Mouse (Mus musculus) kidney, postnatal 14 days (tissue): ENCODE measurements around the gene Mymx.

Source experiments
- DNase-seq: peaks from one replicate; pipeline ENCODE4 v3.0.0; 2022; ENCODE audit warnings: mixed read lengths

Gene Mymx

DNA sequence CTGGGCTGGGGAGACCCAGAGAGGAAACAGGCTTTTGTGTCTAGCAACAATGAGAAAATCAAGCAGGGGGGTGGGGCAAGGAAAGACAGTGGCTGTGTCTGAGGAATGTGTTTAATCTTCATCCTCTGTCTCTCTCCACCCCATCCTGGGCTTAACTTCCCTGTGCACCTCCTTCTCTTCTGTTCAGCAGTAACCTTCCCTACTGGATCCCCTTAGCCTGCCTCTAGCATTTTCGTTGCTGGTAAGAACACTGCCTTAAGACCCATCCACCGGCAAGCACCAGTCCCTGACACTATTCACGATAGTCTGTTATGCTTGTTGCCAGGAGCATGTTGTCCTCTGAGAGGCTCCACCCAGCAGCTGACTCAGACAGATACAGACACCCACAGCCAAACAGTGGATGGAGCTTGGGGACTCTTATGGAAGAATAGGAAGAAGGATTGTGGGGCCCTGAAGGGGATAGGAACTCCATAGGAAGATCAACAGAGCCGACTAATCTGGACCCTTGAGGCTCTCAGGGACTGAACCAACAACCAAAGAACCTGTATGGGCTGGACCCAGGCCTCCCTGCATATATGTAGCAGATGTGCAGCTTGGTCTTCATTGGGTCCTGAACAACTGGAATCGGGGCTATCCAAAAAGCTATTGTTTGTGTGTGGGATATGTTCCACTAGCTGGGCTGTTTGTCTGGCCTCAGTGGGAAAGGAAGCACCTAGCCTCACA, 8.4 kb upstream of the Mymx start:
- DNase-seq = peak; percentile 36

DNA sequence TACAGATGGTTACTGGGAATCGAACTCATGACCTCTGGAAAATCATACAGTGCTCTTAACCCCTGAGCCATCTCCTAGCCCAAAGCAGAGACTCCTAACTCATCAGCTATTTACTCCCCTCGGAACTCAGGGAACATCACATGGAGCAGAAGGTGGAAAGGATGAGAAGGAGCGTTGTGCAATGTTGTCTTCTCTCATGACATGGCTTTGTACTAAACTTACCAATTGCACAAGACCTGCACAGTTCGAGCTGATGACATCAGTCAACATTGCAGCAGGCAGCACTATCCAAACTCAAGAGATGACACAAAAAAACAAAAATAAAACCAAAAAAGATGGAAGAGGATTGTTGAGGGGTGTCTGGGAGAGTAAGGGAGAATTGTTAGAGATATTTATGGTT, 6.5 kb upstream of the Mymx start:
- DNase-seq = no peak

- no peak for DNase-seq
Observed at GRCm38 (mm10) chr17:45606992-45607879, 5.3 kb upstream of the Mymx start.

DNA sequence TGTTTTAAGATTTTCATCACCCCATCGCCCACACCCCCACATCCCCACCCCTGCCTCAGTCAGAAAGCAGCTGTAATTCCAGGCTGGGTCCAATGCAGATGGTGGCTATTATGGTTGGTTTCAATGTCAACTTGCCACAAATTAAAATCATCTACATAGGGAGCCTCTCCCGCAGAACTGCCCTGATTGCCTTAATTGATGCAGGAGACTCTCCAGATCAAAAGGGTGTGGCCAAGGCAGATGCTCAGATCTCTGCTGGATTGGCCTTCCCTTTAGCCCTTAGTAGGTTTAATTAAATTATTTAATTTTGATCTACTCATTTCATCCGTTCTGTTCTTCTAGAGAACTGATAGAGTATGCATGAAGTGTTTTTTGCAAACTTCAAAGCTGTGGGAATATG, 1.1 kb upstream of the Mymx start:
- DNase-seq = no peak

DNA sequence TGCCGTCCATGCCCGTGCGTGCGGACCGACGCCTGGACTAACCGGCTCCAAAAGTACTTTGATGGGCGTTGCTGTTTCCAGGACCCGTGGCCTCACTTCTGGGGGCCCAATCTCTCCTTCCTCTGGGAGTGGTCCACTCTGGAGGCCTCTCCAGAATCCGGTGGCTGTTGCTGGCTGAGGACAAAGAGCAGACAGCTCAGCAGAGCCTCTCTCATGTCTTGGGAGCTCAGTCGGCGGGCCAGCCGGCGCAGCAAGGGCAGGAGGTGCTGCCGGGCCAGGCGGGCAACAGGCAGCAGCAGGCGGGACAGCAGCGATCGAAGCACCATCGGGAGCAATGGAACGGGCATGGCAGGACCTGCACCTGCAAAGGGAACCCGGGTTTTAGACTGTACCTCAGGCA, 577 bp downstream of the Mymx start:
- DNase-seq = no peak

DNA sequence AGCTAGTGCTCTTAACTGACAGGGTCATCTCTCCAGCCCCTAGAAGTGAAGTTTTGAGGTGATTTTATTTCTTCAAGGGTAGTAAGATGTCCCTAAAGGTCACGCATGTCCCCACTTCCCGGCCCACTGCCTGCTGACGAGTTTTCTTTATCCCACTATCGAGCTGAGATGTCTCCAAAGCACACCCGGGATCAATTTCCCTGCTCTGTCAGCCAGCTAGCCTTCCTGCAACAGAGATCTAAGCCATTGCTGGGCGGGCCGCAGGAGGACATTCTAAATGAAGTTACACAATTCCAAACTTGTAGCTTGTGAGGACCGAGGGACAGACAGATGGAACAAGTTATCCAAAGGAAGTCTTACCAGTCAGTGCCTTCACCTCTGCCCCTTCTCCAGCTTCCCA, 1.6 kb downstream of the Mymx start:
- no peak for DNase-seq

DNA sequence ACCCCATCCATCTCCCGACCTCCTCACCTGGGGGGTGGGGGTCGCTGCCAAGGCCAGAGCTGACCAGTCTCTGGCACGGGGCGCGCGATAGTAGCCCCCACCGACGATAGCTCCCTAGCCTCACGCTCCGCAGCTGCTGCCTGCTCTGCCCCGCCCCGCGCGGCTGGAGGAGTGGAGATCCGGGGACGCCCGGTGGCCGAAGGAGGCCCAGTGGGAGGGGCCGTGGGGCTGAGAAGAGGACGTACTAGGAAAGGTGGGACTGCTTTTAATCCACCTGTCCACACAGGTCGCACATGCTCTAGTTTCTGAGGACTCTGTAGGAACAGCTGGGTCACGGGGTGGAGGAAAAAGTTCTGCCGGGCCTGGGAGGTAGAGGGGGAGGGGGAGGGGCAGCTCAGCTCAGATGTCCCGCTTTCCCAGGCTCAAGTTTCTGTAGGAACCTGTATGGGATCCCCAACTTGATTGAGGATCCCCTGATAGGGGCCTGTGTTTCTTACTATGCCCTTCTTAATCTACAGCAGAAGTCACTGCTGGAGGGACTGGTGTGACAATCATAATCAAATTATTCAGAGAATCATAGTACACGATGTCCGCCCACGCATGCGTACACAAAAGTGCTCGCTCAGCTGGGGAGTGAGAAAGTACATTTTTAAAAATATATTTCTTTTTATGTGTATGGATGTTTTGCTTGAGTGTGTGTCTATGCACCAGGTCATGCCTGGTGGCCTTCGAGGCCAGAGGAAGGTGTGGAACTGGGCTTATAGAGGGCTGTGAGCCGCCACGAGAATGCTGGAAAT, 2.3 kb downstream of the Mymx start, which contains the start of gene Slc29a1:
Gene Slc29a1 (minus strand): TSS at position 161 of the 797 bp plus-strand sequence.
- peak; percentile 84 for DNase-seq

- no peak for DNase-seq
Observed at GRCm38 (mm10) chr17:45598891-45599290, 3.0 kb downstream of the Mymx start.

DNA sequence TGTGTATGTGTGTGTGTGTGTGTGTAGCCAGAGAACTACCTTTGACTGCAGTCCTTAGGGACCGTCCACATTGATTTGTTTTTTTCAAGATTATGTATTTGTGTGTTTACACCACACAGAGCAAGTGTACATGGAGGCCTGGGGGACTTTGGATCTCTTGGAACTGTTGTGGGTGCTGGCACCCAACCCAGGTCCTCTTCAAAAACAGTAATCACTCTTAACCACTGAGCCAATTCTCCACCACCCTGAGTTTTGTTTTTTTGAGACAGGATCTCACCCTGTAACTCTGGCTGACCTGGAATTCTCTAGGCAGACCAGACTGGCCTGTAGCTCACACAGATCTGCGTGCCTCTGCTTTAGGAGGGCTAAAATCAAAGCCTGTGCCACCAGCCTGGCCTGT, 3.5 kb downstream of the Mymx start:
- DNase-seq = no peak

GRCm38 (mm10) chr17:45597787-45598186, 4.1 kb downstream of the Mymx start:
- DNase-seq = peak; percentile 45

GRCm38 (mm10) chr17:45596631-45597396, 5.1 kb downstream of the Mymx start:
- DNase-seq = peak; percentile 87

DNA sequence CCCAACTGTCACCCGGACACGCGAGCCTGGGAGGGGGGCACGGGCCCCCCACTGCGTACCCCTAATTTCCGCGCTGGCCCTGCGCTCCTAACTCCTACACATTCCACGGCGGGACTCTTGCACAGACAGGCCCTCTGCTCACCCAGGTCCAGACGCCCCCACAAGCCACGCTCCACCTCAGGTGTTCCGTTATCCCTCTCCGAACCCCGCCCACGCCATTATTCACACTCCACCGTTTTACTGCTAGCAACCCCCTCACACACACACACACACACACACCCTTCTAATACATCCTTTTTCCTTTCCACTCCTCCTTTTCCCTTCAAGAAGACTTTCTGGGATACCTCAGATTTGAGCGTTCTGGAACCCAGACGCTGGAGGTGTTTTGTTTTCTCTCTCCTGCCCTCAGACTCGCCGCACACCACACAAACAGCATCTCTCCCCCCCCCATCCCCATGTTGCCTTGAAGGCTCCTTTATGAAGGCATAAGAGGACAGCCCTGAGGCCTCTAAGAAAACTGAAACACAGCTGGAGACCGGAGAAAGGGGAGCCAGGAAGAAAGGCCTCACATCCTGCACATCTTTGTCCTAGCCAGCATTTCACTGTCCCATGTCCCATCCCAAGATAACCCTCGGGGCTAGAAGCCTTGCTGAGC, 6.0 kb downstream of the Mymx start:
- no peak for DNase-seq

GRCm38 (mm10) chr17:45594881-45595735, 6.8 kb downstream of the Mymx start:
- peak; percentile 90 for DNase-seq

- DNase-seq = no peak
Observed at GRCm38 (mm10) chr17:45594195-45594594, 7.7 kb downstream of the Mymx start.

DNA sequence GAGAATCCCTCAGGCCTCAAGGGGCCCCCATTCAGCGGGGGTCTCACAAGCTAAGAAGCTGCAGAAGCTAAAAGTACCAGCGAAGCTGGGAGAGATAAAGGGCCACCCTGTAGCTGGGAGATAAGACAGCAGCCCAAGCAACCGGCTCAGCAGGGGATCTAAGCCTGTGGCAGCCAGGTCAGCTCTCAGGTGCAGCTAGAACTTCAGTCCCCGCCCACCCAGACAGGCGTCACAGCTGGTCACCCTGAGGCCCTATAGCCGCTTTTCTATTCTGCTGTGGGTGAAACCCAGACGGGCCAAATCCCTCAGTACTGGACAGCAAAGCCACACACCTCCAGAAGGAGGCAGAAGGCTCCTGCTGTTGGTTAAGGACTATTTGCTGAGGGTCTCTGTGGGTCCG, 8.4 kb downstream of the Mymx start:
- DNase-seq = peak; percentile 51

- DNase-seq = peak; percentile 76
Observed at GRCm38 (mm10) chr17:45592606-45593431, 9.1 kb downstream of the Mymx start.

- peak; percentile 69 for DNase-seq
Observed at GRCm38 (mm10) chr17:45591701-45592605, 9.9 kb downstream of the Mymx start.

DNA sequence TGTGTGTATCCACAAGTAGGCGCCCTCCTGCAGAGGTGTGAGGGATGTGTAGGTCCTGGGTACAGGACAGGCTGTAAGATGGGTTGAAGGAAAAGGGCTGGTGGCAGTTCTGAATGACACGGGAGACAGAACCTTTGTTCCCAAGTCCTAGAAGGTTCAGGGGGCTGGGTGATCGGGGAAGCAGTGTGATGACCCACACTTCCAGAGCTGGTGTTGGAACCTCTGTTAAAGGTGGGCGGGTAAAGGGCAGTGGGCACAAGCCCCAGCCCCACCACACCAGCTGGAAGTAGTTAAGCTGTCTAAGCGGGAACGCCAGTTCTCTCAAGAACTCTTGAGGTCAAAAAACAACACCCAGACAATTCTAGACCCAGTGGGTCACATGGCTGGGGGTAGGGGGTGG, 11.5 kb downstream of the Mymx start:
- no peak for DNase-seq

- no peak for DNase-seq
Observed at GRCm38 (mm10) chr17:45589844-45590243, 12.1 kb downstream of the Mymx start.
